Mouse (Mus musculus) spleen, adult 12 weeks (tissue): ENCODE measurements around the gene Acer1.

Experiments
- DNase-seq: peaks from one replicate; pipeline ENCODE4 v3.0.0; 2022; ENCODE audit warnings: low spot score

The Acer1 gene

DNA sequence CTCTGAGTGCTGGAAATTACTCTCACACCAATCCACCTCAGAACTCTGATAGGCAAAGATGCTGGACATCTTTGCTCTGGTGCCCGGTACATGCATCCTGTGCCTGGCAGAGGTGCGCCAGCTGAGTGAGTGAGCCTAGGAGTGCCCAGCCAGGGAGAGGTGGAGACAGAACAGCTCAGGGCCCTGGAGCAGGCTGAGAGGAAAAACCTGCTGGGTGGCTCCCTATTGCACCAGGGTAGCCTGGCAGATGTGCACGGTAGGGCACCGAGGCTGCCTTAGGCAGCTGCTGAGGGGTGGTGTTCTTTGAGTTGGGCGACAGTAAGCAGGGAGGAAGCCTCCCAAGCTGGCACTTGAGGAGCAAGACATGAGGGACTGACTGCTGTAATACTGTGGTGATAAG, at the start of gene Acer1:
Gene Acer1, minus strand, starts transcription at position 114 of the 400 bp plus-strand sequence.
- DNase-seq: no peak

DNA sequence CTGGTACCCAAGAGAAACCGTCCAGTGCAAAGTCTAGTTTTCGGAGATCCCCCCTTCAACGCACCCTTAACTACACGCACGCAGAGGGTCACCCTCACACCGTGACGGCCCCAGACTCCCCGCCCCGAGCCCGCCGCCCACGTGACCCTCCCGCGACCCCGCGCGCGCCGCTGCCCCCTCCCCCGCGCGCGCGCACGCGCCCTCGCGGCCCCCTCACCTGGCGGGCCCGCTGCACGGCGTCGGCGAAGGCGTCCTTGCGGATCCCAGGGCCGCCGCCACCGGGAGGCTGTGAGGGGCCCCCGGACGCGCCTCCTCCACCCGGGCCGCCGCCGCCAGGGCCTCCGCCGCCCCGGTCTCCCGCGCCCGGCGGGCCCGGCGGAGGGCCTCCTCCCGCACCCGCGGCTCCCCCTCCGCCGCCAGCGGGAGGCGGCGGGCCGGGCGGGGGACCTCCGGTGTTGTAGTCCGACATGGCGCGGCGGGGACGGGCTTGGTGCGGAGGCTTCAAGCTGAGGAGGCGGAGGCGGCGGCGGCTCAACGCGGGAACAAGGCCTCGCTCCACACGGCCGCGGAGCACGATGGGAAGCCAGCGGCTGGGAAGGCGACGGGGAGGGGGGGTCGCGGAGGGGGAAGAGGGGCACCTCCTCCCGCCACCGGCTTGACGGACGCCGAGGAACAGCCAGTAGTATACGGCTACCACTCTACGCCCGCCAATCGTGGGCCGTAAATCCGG, 49.2 kb upstream of the Acer1 start, which contains the start of gene Khsrp:
Gene Khsrp, minus strand, starts transcription at position 592 of the 730 bp plus-strand sequence.
- DNase-seq: no peak

DNA sequence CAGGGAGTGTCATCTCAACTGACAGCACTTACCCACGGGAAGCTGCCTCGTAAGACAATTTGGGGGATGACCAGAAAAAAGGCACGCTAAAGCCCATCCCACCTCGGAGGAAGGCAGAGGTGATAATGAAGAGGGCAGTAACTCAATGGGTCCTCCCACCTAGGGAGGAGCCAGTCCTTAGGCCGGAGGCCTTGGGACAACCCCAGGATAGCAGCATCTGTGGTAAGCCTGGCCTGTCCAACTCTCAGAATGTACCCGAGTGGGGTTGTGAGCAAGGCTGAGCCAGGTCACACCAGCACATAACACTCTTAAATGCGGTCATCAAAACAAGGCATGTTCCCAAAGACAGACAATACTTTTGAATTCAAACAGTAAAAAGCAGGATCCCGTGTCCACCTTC, 47.8 kb upstream of the Acer1 start:
- DNase-seq: peak; percentile 49

DNA sequence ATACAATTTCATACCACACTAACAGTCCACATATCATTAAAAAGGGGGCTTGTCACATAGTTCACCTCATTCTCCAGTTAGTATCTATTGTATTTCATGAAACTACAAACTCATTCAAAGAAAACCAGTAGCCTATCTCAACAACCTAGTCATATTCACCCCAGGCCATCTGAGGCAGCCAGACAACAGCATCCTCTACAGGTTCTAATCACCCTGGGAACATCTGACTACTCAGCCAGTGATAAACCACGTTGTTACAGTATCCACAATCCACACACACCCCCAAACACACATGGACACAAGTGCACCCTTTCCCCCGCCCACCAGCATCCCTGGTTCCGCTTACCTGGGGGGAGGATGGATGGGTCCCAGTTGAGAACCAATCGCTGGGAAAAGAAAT, 45.5 kb upstream of the Acer1 start:
- no peak for DNase-seq

DNA sequence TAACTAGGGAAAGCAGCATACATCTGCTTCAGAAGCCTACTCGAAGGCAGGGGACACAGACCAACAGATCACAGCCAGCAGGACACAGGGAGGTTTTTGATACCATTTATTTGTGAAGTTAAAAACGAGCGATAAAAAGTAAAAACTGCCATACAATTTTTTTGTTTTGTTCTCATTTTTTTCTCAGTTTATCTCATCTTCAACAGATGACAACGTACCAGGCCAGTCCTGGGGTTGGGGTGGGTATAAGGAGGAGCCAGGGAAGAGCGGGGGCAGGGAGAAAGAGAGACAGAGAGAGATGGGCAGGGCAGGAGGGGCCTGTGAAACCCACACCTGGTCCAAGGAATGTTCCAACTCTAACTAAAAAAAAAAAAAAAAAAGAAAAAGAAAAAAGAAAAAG, 39.0 kb upstream of the Acer1 start:
- DNase-seq: no peak

DNA sequence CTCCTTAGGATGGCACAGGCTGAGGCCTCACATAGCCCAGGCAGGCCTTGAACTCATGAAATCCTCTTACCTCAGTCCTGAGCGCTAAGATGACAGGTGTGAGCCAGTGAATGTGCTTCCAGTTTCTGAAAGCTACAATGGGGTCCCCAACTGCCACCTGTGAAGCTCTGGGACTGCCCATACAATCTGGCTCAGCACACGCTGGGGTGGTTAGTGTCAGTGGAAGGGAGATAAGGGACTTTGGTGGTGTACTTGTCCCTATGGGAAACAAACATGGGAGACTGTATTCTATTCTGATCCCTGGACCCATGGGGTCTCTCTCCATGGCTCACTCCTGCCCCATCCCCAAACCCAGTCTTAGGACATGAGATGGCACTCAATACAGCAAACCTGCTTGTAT, 37.8 kb upstream of the Acer1 start:
- DNase-seq: peak; percentile 21

DNA sequence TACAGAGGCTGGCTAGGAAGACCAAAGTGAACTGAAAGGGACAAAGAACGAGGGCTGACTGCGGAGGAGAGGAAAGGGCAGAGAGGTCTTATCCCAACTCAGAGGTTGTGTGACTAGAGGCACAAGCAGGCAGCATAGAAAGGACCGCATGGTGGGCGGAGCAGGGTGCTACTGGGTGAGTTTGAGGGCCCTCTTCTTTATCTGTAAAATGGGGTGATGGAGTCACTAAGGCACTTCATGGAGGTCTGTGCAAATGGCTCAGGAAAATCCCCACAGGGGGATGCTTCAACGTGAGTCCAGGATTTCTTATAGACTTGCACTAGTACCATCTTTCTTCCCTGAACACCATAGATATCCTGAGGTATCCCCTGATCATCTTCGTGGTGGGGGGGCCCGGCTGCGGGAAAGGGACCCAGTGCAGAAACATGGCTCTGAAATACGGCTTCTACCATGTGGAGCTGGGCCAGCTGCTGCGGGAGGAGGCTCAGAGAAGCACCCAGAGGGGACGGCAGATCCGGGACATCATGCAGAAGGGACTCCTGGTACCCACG, 30.4 kb upstream of the Acer1 start:
- DNase-seq: no peak

DNA sequence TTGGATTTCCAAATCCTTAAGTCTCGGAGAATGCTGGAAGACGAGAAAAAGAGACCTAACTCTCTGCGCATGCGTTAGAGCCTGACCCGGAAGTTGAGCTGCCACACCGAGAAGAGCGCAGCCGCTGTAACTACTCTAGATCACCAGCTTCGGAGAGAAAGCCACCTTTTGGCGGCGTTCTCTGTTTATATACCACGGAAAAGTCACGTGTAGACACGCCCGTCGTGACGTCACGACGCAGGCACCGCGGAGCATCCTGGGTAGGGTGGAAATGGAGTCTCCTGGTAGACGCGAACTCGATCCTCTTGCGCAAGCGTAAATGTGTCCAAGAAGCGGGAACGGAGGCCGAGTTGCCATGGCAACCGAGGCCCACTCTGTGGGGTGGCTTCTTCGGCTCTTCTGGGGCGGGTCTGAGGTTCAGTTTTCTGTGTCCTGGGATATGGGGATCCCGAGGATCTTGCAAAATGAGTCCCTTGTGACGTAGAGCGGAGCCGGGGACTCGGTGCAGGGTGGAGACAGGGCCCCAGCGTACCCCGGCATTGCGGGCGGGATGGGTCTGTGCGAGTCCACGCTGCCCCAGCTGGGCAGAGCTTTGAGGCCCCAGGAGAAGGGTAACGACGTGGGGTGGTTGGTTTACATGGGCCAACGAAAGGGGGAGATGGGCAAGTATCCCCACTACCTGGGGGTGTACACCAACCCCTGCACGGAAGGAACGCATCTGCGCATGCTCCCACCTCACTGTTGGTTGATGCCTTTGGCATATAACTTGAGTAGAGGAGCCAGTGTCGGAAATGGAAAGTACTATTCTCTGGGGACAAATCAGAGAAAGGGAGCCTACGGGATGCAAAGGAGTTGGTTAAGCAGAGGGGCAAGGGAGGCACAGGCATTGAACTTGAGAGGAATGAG, 29.6 kb upstream of the Acer1 start, which contains the start of the genes Gtf2f1 and Gm17949:
Gene Gtf2f1, minus strand, starts transcription at position 53 of the 906 bp plus-strand sequence.
Gene Gm17949, plus strand, starts transcription at position 234 of the 906 bp plus-strand sequence.
- DNase-seq: peak; percentile 79

DNA sequence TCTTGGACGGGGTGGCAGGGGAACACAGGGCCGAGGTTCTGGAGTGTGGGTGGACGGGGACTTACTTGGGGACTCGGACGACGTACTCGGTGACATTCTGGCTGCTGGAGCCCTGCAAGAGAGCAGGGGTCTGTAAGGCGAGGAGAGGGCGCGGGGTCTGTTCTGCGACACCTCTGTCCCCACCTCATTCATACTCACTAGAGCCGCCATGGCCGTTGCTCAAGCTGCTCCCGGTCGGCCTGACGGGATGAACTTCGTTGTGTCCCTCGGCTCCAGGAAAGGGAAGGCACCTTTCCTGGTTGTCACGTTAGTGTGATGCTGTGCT, 28.9 kb upstream of the Acer1 start:
- no peak for DNase-seq

DNA sequence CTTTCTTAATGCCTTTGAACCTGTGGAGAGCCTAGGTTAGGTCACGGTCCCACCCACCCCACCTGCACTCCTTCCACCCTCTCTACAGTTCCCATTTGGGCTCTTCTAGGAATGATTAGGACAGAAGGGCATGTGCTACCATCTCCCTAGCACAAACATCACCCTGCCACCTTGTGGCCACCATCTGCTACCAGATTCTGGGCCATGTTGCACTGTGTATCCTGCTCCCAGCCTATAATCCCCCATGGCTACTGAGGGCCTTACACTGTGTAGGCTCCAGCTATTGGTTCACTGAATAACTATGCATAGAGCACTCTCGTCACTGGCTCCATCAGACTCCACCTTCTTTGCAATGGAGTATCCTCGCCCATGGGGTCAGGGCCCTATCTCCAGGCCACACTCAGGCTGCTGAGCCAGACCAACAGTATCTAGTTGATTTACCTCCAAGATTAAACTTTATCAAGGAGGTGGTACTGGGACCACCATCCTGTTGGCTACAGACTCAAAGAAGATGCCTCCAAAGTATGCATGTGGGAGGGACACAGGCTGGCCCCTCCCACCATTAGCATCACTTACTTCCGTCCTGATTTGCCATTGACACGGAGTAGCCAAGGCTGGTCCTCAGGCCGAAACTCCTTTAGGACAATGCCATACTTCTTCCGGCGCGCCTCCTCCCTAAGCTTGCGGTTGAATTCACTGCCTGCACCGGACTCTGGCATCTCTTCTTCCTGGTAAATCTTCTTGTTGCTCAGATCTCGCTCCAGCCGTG, 25.4 kb upstream of the Acer1 start:
- no peak for DNase-seq

DNA sequence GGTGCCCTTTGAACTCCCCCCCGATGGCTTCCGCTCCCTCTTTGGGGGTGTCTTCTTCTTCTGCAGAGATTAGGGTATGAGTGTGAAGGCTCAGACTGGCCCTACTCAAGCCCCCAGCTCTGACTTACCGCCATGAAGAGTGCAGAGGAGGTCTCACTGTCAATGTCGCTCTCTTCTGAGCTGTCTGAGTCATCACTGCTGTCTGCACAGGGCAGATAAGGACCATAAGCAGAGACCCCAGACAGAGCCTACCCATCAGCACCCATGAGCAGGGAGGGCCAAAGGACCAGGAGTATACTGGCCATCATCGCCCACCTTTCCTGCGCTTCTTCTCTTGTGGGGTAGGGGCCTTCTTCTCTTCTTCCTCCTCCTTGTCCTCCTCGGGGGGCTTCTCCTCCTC, 22.1 kb upstream of the Acer1 start:
- no peak for DNase-seq

DNA sequence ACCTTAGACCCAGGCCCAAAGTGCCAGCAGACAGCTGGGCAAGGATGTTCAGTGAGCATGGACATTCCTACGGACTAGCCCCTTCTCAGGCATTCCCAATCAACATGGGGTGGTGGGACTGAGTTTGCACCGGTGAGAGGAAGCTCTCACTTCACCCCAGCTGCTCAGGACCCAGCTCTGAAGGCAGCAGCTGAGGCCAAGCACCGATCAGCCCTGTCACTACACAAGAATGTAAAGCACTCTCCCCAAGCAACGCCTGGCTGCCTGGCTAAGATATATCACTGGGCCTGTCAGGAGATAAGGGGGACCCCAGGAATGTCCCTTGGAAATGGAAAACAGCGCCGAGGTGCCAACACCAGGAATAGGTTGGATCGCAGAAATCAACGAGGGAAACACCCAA, 19.3 kb upstream of the Acer1 start:
- DNase-seq: no peak

DNA sequence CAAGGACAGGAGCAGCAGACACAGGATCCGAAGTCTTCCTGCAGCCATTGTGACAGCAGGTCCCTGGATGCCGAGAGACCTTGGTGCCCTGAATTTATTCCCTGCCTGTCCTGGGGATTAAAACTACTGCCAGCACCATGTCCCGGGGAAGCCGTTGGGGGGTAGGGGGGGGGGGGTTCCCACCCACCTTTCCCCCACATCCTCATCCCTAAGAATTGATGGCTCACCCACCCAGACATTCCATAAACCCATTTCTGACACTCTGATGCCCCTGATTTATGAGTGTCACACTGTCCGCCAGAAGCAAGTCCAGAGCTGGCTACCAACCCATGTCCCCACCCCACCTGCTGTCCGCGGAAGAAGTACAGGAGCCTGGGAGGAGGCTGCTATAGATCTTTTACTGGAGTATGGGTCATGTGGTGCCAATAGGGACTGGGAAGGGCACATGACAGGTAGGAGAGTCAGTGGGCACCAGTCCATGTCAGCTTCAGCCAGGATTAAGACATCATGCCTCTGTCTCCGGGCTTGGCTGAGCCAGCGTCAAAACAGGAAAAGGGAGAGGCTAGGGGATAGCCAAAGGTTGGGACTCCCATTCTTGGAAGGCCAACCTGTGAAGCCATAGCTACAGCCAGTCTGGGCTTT, 18.2 kb upstream of the Acer1 start, which contains the start of gene Pspn:
Gene Pspn, minus strand, starts transcription at position 51 of the 642 bp plus-strand sequence.
- no peak for DNase-seq

DNA sequence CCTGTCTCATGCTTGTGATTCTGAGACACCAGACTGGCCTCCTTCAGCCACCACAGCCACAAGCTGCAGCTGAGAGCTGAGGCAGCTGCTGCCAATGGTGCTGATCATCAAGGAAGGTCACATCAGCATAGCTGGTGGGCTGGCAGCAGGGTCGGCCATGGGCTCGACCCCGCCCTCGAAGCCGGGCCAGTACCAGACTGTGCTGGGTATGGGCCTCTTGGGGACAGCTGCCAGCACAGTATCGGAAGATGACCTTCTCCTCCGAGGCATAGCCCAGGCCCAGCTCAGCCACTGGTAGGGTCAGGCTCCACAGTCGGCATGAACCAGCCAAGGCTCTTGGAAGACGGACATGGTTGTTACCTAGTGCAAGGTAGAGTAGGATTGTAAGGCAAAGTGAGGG, 17.5 kb upstream of the Acer1 start:
- DNase-seq: no peak

DNA sequence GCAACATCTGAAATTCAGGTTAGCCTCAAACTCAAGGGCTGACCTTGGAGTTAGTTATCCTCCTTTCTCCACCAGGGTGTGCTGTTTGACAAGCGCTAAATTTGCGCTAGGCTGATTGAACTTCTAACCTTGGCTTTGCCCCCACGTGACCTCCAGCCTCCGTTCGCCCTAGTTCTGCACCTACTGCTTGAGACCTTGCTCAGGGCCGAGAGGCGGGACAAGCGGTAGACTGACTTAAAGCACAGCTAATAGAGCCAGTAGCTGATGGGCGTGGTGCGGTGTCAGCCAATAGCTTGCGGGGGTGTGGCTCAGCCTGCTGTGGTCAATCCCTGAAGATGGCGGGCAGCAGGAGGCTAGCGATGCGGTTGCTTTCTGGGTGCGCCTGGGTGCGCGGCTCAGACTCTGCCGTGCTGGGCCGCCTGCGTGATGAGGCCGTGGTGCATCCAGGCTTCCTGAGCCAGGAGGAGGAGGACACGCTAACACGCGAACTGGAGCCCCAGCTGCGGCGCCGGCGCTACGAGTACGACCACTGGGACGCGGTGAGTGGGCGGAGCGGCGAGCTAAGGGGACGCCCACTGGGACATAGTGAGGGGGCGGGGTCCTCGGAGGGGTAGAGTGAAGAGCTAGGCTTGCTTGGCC, 15.2 kb upstream of the Acer1 start, which contains the start of gene Alkbh7:
Gene Alkbh7, plus strand, starts transcription at position 311 of the 639 bp plus-strand sequence.
- DNase-seq: peak; percentile 92

DNA sequence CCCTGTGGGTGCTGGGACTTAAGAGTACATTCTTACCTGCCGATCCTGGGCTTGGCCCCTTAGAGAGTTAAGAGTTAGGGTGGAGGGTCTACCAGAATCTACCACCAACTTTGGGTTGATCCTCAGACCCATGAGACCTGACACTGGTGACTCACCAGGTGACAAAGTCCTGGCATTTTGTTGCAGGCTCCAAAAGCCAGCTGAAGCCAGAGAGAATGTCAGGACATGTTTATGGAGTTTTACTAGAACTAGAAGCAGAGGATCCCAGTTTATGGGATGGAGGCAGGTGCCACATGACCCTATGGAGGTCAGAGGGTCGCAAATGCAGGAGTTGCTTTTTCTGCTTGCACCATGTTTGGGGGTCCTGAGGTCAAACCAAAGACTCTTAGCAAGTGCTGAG, 14.6 kb upstream of the Acer1 start:
- no peak for DNase-seq

DNA sequence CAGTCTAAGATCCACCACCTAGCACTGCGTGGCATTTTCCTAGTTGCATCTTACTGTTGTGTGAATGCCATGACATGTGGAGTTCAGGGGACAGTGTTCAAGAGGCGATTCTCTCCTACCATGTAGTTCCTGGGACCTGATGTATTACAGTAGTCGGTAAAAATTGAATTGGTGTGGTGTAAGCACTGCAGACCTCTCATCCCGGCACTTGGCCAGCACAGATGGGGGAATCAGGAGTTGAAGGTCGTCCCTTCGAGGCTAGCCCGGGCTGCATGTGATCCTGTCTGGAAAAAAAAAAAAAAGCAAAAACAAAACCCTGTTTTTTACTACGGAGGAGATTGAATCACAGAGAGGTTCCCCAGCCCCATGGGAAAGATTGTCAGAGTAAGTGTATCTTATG, 13.1 kb upstream of the Acer1 start:
- DNase-seq: no peak

DNA sequence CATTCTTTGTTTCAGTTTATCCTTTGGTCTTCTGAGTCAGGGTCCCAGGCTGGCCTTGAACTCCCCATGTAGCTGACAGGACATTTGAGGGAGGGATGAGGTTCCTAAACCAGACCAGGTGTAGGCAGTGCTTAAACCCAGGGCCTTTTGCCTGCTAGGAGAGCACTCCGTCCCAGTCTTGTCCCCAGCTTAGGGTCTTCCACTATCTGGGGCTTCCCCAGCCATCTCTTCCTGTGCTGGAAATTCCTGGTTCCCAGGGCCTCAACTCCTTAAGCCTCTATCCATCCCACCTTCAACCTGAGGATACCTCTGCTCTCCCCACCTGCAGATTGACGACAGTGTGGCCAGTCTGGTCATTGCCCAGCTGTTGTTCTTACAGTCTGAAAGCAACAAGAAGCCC, 9.0 kb upstream of the Acer1 start:
- no peak for DNase-seq

DNA sequence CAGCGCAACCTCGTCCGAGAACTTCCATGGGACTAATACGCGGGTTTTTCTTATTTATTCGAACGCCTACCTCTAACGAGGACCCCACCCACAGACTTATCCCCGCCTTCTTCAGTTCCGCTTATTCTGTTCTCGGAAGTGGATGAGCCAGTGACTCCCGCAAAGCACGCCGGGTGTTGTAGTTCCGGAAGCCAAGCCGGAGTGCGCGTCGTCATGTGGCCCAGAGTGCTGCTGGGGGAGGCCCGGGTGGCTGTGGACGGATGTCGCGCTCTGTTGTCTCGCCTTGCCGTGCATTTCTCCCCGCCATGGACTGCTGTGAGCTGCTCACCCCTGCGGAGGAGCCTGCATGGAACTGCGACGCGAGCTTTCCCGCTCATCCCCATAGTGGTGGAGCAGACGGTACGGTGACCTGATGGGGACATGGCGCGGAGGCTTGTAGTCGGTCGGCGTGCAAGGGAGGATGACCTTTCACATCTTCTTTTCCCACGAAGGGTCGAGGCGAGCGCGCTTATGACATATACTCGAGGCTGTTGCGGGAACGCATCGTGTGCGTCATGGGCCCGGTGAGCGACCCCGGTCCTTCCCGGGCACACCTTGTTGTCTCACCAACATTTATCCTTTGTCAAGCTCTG, 8.3 kb upstream of the Acer1 start, which contains the start of gene Clpp:
Gene Clpp, plus strand, starts transcription at position 191 of the 632 bp plus-strand sequence.
- DNase-seq: peak; percentile 93

DNA sequence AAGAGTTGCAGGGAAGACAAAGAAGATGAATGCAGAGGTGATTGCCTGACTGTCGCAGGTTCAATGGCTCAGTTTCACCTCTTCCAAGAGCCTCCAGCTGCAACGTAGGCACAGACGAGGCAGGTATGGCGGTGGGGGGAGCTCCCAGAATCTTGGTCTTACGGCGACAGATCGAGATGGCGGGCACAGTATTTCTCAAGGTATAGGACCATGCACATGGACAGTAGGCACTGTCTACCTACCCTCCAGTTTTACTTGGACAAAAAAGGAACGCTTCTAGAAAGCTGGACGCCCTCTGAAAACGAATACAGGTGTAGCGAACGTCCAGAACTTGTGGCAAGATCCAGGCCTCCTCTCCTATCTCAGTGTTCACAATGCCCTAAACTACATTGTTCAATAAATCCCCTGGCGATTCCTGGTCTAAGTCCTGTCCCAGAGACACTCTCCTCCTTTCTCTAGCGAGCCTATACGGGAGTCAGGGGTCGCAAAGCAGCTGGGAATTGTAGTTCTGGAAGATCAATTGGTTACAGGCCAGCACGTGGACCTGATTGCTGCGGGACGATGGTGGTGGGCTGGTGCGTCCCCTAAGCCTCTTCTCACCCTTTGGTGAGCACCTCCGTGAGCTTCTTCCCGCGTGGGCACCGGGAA, 7.7 kb upstream of the Acer1 start:
- DNase-seq: no peak
